Mouse (Mus musculus) limb, embryonic 12.5 days (tissue): ENCODE results near the gene Per3. TPM values are rescaled to one million over a fixed set of nuclear protein-coding genes. Genes with fewer than 3 reads are reported as not detected.

ENCODE experiments used
- ATAC-seq: fragments of 200-750 bp; cut with Nextera tagmentation; 2 replicates; pipeline ENCODE4 v1.8.0; 2017; ENCODE audit warnings: low read depth, moderate TSS enrichment; ENCODE audit not compliant: insufficient number of reproducible peaks, insufficient read depth, low FRiP score, low TSS enrichment
- H3K27ac ChIP-seq: fragments of 300-500 bp; sonication (generic); 2 replicates; pipeline ENCODE4 v1.5.1; 2016; ENCODE audit warnings: mild to moderate bottlenecking, moderate library complexity
- H3K27me3 ChIP-seq: fragments of 300-500 bp; sonication (generic); 2 replicates; pipeline ENCODE4 v1.6.1; 2016; ENCODE audit warnings: mild to moderate bottlenecking, moderate library complexity
- H3K36me3 ChIP-seq: fragments of 300-500 bp; sonication (generic); 2 replicates; pipeline ENCODE4 v1.6.1; 2016; ENCODE audit warnings: mild to moderate bottlenecking, moderate library complexity
- H3K4me1 ChIP-seq: fragments of 300-500 bp; sonication (generic); replicated peaks from 2 replicates; pipeline ENCODE4 v1.6.1; 2016
- H3K4me2 ChIP-seq: fragments of 300-500 bp; sonication (generic); 2 replicates; pipeline ENCODE4 v1.6.1; 2016; ENCODE audit warnings: mild to moderate bottlenecking, moderate library complexity
- H3K4me3 ChIP-seq: fragments of 300-500 bp; sonication (generic); replicated peaks from 2 replicates; pipeline ENCODE4 v1.5.1; 2016; ENCODE audit warnings: mild to moderate bottlenecking
- H3K9ac ChIP-seq: fragments of 300-500 bp; sonication (generic); replicated peaks from 2 replicates; pipeline ENCODE4 v1.6.1; 2016; ENCODE audit warnings: mild to moderate bottlenecking, moderate library complexity
- H3K9me3 ChIP-seq: fragments of 300-500 bp; sonication (generic); 2 replicates; pipeline ENCODE4 v1.6.1; 2016; ENCODE audit warnings: mild to moderate bottlenecking, moderate library complexity
- WGBS: fragments of 180-500 bp; shearing (Covaris S2); methylation state at CpG from one replicate; pipeline ENCODE4 v1.1.7; 2016; 5-methylcytosine and 5-hydroxymethylcytosine counted together
- polyA plus RNA-seq: library from polyadenylated mRNA; unstranded; fragments of >200 nt; fragmentation: Nextera tagmentation; extraction: Ambion mirVana; gene quantifications from 2 replicates; pipeline ENCODE4 v1.2.1, GENCODE M21; 2016

Gene Per3
- polyA plus RNA-seq, 1 experiment from 2014 or later = 8.0 TPM

DNA sequence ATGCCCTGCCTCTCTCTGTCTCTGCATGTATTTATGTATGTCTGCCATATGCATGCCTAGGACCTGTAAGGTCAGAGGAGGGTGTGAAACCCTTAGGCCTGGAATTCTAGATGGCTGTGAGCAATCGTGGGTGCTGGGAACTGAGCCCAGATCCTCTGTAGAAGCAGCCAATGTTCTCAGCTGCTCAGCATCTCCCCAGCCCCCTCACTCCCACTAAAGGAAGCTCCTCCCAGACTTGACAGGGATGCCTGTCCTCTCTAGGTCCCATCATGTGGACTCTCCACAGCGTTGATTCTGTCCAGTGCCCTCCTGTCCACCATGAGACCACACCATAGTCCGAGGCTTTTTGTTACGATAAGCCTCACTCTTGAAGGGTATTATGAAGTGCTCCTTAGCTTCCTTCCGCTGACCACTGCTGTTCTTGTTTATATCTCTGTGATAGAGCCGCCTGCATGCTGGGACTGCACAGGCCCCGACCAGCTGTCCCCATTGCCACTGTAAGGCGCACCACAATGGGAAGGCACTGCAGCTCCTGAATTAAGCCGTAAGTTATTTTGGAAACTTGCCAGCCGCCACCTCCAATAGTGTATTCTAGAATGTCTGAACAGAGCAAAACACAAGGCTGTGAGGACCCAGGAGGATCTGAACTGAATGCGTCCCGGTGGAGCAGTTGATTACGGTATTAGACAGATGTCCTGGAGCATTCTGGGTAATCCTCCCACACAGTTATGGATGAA, 87.9 kb downstream of the Per3 start:
- Histone ChIP-seq H3K9me3 (no peaks in the 10 kb centered on the region), H3K4me3 (no peak overlapping the region), H3K9ac (no peak overlapping the region), H3K27me3 (no peaks in the 10 kb centered on the region; the same call in 1 of the 2 replicates), H3K4me2 (no peak overlapping the region), H3K27ac (no peak overlapping the region), H3K36me3 (no peaks in the 10 kb centered on the region), H3K4me1 (no peaks in the 10 kb centered on the region)
- ATAC-seq = no peak; the same call in 1 of the 2 replicates
- 81% methylated on average over 13 of the region's 13 CpGs for WGBS

Other genes starting within 250 kb of the Per3 start
- 25.7 and 29.0 TPM in 2 replicates for gene Errfi1, start 190.7 kb downstream of the Per3 start, polyA plus RNA-seq
- 441 and 447 TPM in 2 replicates for gene Park7, start 130.2 kb downstream of the Per3 start, polyA plus RNA-seq
- 0.45 and 0.69 TPM in 2 replicates for gene Tnfrsf9, start 130.1 kb downstream of the Per3 start, polyA plus RNA-seq
- gene Uts2, start 47.6 kb downstream of the Per3 start, polyA plus RNA-seq = not detected in 2 replicates
- 100 and 101 TPM in 2 replicates for gene Vamp3, start 13.3 kb upstream of the Per3 start, polyA plus RNA-seq
- gene Gm13090, start 44.9 kb upstream of the Per3 start, polyA plus RNA-seq = not detected in 2 replicates